Mouse (Mus musculus) gastrocnemius, adult 8-10 months (tissue): Measurements from ENCODE around the gene Fzr1. TPM values are rescaled to one million over a fixed set of nuclear protein-coding genes. Genes with fewer than 3 reads are reported as not detected.

Experiments
- DNase-seq, 2 experiments: peaks; one replicate each; pipeline ENCODE4 v3.0.0; 2022; ENCODE audit warnings: low spot score in 2 of 2
- total RNA-seq, 4 experiments: library from RNA; stranded (reverse); gene quantifications; 2 replicates each; pipeline ENCODE4 v1.2.4; 2022

The Fzr1 gene
- total RNA-seq, 4 experiments from 2014 or later: 14.8 to 18.5 (median 16.6) TPM

- peak; percentile 76 to 88 for DNase-seq
These were observed 21.1 kb downstream of the Fzr1 start, which contains the start of gene Mfsd12 for GRCm38 (mm10) chr10:81356991-81357844. Mfsd12 (plus strand) TSS chr10:81357491.

GRCm38 (mm10) chr10:81356352-81356990, 21.8 kb downstream of the Fzr1 start:
- no peak for DNase-seq

GRCm38 (mm10) chr10:81355533-81355932, 22.8 kb downstream of the Fzr1 start:
- DNase-seq: no peak

GRCm38 (mm10) chr10:81354738-81355477, 23.4 kb downstream of the Fzr1 start:
- DNase-seq: no peak

GRCm38 (mm10) chr10:81351678-81352291, 26.5 kb downstream of the Fzr1 start:
- DNase-seq: no peak

- DNase-seq: peak; percentile 99
These were observed 27.8 kb downstream of the Fzr1 start, which contains the start of gene Hmg20b for GRCm38 (mm10) chr10:81350351-81351063. Hmg20b (minus strand) TSS chr10:81350480.

- DNase-seq: no peak
These were observed 28.4 kb downstream of the Fzr1 start for GRCm38 (mm10) chr10:81349961-81350350.

- DNase-seq: no peak
These were observed 29.2 kb downstream of the Fzr1 start for GRCm38 (mm10) chr10:81349146-81349545.

GRCm38 (mm10) chr10:81346453-81347067, 31.8 kb downstream of the Fzr1 start:
- DNase-seq: no peak

GRCm38 (mm10) chr10:81345162-81345534, 33.2 kb downstream of the Fzr1 start:
- DNase-seq: no peak

- DNase-seq: no peak
These were observed 33.7 kb downstream of the Fzr1 start for GRCm38 (mm10) chr10:81344421-81345161.

GRCm38 (mm10) chr10:81342686-81343505, 35.4 kb downstream of the Fzr1 start, which contains the start of gene Gipc3:
Gipc3 (minus strand) TSS chr10:81343266.
- DNase-seq: no peak

GRCm38 (mm10) chr10:81341333-81341949, 36.9 kb downstream of the Fzr1 start:
- no peak for DNase-seq

- DNase-seq: no peak
These were observed 37.6 kb downstream of the Fzr1 start for GRCm38 (mm10) chr10:81340551-81341332.

GRCm38 (mm10) chr10:81336558-81336957, 41.8 kb downstream of the Fzr1 start:
- DNase-seq: no peak

- DNase-seq: no peak
These were observed 42.6 kb downstream of the Fzr1 start for GRCm38 (mm10) chr10:81335393-81336340.
